11 mouse cellular contexts compared by ENCODE assay signal in the genomic region with DNA sequence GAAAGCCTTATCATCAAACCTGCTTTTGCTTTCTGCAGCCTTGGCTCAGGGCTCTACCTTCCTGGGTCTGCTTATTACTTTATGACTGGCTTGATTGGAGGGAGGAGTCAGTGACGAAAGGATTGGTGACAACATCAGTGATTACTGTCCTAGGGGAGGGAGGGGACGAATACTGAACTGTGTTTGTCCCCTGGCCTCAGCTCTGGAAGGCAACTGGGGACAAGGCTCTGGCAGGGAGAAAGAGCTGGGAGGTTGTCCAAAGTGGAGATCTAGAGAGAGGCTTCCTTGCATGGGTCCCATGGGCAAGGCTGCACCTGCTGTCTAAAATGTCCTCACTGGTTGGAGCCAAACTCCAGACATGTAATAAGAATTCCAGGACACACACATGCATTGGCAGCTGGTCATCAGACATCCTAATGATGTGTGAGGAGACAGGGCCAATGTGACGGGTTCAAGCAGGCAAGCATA. TPM values are rescaled to one million over a fixed set of nuclear protein-coding genes. Genes with fewer than 3 reads are reported as not detected.
DNase-seq lines count a peak whose midpoint lies in the region; ATAC-seq and TF ChIP-seq lines count a peak whose summit lies in the region.
"Had no signal": no experiment of that assay in that cellular context is flagged by ENCODE, and none has a peak within 500 bp of the region (broad histone marks: within the 10 kb centered on the region; RNA-seq: fewer than 3 reads in every experiment).

No protein-coding gene starts in this region.

- no peak overlapping the region for H3K4me2 ChIP-seq in intestine, postnatal 0 days (replicated peaks; ENCODE audit: low read depth)
- H3K4me2 ChIP-seq: hindbrain, embryonic 15.5 days; limb, embryonic 12.5 days had no signal

- H3K36me3 ChIP-seq in liver, adult 2 months (ENCODE audit: control insufficient read depth, insufficient read depth, low read length) = no peaks in the 10 kb centered on the region
- no peaks in the 10 kb centered on the region for H3K36me3 ChIP-seq in intestine, postnatal 0 days (ENCODE audit: control insufficient read depth, insufficient read depth)
- no peaks in the 10 kb centered on the region for H3K36me3 ChIP-seq in small intestine, adult 2 months (ENCODE audit: control insufficient read depth, insufficient read depth, low read length)
- H3K36me3 ChIP-seq: hindbrain, embryonic 15.5 days; limb, embryonic 12.5 days; midbrain, embryonic 10.5 days had no signal

- TF ChIP-seq POLR2A in liver, adult 2 months (IDR thresholded peaks at IDR 0.05; ENCODE audit: extremely low read depth, insufficient read depth, low read length) = no peak
- no peak for TF ChIP-seq POLR2A in small intestine, adult 2 months (IDR thresholded peaks at IDR 0.05; ENCODE audit: low read depth, low read length)

- WGBS in liver, adult 2 months = 16% methylated on average over 3 of the region's 3 CpGs
- WGBS in intestine, postnatal 0 days = 45% methylated on average over 3 of the region's 3 CpGs
- 23% methylated on average over 3 of the region's 3 CpGs for WGBS in small intestine, adult 2 months

- H3K9ac ChIP-seq in liver, adult 2 months (ENCODE audit: low read depth, low read length) = peak overlapping the region; percentile 74
- H3K9ac ChIP-seq in intestine, postnatal 0 days (ENCODE audit: low read depth, low read length) = no peak overlapping the region
- H3K9ac ChIP-seq: hindbrain, embryonic 15.5 days; limb, embryonic 12.5 days had no signal

- no peaks in the 10 kb centered on the region for H3K79me2 ChIP-seq in liver, adult 2 months (ENCODE audit: control insufficient read depth, insufficient read depth, low read length)

- peak; percentile 91 for ATAC-seq in intestine, postnatal 0 days
- no peak for ATAC-seq in granulocyte monocyte progenitor cell, adult 5-6 weeks (replicated peaks; ENCODE audit: poor library complexity, severe bottlenecking)

- H3K9me3 ChIP-seq in intestine, postnatal 0 days (ENCODE audit: control insufficient read depth) = no peaks in the 10 kb centered on the region
- H3K9me3 ChIP-seq: hindbrain, embryonic 15.5 days; limb, embryonic 12.5 days had no signal

- H3K27me3 ChIP-seq in liver, adult 2 months (ENCODE audit: control insufficient read depth, insufficient read depth, low read length) = no peaks in the 10 kb centered on the region
- H3K27me3 ChIP-seq in intestine, postnatal 0 days (replicated peaks; ENCODE audit: control insufficient read depth, insufficient read depth, low read length) = no peaks in the 10 kb centered on the region
- H3K27me3 ChIP-seq in small intestine, adult 2 months (ENCODE audit: control insufficient read depth, insufficient read depth, low read length) = no peaks in the 10 kb centered on the region
- H3K27me3 ChIP-seq: hindbrain, embryonic 15.5 days; limb, embryonic 12.5 days had no signal

- TF ChIP-seq CTCF in liver, adult 2 months (IDR thresholded peaks at IDR 0.05; ENCODE audit: low read depth, low read length) = no peak
- no peak for TF ChIP-seq CTCF in intestine, postnatal 0 days (IDR thresholded peaks at IDR 0.05; ENCODE audit: low read depth)
- no peak for TF ChIP-seq CTCF in small intestine, adult 2 months (IDR thresholded peaks at IDR 0.05; ENCODE audit: extremely low read depth, insufficient read length, insufficient replicate concordance, low read depth, low read length)

- peak; percentile 95 for DNase-seq in liver, adult 2 months (ENCODE audit: extremely low read depth, low read depth, low spot score)
- DNase-seq in liver = no peak
- peak; percentile 45 to 75 for DNase-seq in gastrocnemius, postnatal 4 days (ENCODE audit: low spot score in 2 of 2)
- DNase-seq in urinary bladder, adult 2 months (ENCODE audit: low spot score) = no peak
- DNase-seq: right cerebral cortex, adult 18-20 months had no signal

- peaks cover 15% of the 10 kb centered on the region for H3K4me1 ChIP-seq in liver, adult 2 months (ENCODE audit: control insufficient read depth, insufficient read depth, low read length)
- H3K4me1 ChIP-seq in intestine, postnatal 0 days (replicated peaks; ENCODE audit: control insufficient read depth, insufficient read depth, low read length) = no peaks in the 10 kb centered on the region
- H3K4me1 ChIP-seq in small intestine, adult 2 months (ENCODE audit: control insufficient read depth, insufficient read depth, insufficient read length, low read length) = peaks cover 22% of the 10 kb centered on the region; the same call in 1 of the 2 replicates
- H3K4me1 ChIP-seq: hindbrain, embryonic 15.5 days had no signal

- H3K4me3 ChIP-seq in liver, adult 2 months (ENCODE audit: insufficient read depth, low read depth, low read length) = no peak overlapping the region
- no peak overlapping the region for H3K4me3 ChIP-seq in intestine, postnatal 0 days (ENCODE audit: low read depth, low read length)
- no peak overlapping the region for H3K4me3 ChIP-seq in small intestine, adult 2 months (ENCODE audit: low read depth, low read length)
- H3K4me3 ChIP-seq: hindbrain, embryonic 15.5 days; limb, embryonic 12.5 days; midbrain, embryonic 10.5 days had no signal

- peak overlapping the region; percentile 89 for H3K27ac ChIP-seq in liver, adult 2 months (replicated peaks; ENCODE audit: insufficient read depth, low read depth, low read length)
- 0 out of 2 replicates have a peak overlapping the region, but pooled peaks have one; percentile 35 for H3K27ac ChIP-seq in intestine, postnatal 0 days (ENCODE audit: low read depth, low read length)
- peak overlapping the region; percentile 48 for H3K27ac ChIP-seq in small intestine, adult 2 months (ENCODE audit: insufficient read depth, low read depth, low read length)
- H3K27ac ChIP-seq: hindbrain, embryonic 15.5 days; limb, embryonic 12.5 days; midbrain, embryonic 10.5 days had no signal

RNA-seq across cellular contexts. Expression of a gene that starts 59.7 kb away (rescaled TPM):
- 26.1 and 27.2 TPM in 2 replicates for total RNA-seq in liver, adult 2 months (2014; rRNA removed)
- polyA plus RNA-seq in liver, adult 2 months (2012; rRNA removed) = 7.7 and 7.9 TPM in 2 replicates
- total RNA-seq in gastrocnemius, postnatal 4 days (2021) = 10 to 100 TPM; 34.4 to 38.8 TPM
- 21.9 and 22.1 TPM in 2 replicates for polyA plus RNA-seq in intestine, postnatal 0 days (2015; fragmentation: Nextera tagmentation; extraction: Ambion mirVana)
- polyA plus RNA-seq in small intestine, adult 2 months (2012; rRNA removed) = 4.9 and 10.7 TPM in 2 replicates
- 66.9 and 88.2 TPM in 2 replicates for total RNA-seq in granulocyte monocyte progenitor cell, adult 5-6 weeks (2014; fragmentation: Nextera tagmentation)
- 61.4 and 71.8 TPM in 2 replicates for total RNA-seq in granulocyte monocyte progenitor cell, adult 5-6 weeks (2017)
- 34.7 and 39.7 TPM in 2 replicates for polyA plus RNA-seq in urinary bladder, adult 2 months (2012; rRNA removed)

Comparison
In these comparisons a context has a peak if more than half of its experiments do, and no peak if none do; other contexts are left out.
1. DNase-seq: peak in liver, adult 2 months (single experiment) and gastrocnemius, postnatal 4 days (2 of 2); none in liver (single experiment) and urinary bladder, adult 2 months (single experiment).
2. H3K27ac ChIP-seq: peak in every context shown above with its lines; median percentile 89 in liver, adult 2 months; 48 in small intestine, adult 2 months; 35 in intestine, postnatal 0 days.